Mouse (Mus musculus) heart, postnatal 0 days (tissue): Measurements from ENCODE around the gene Nudt8.

ENCODE experiments used
- CTCF ChIP-seq: IDR thresholded peaks from 2 replicates; pipeline ENCODE4 v1.5.1; 2016; ENCODE audit warnings: antibody characterized with exemption, control low read depth, low read depth
- EP300 ChIP-seq: IDR thresholded peaks from 2 replicates; pipeline ENCODE4 v1.6.1; 2016; ENCODE audit warnings: antibody characterized with exemption, low read depth

- TF ChIP-seq EP300 (no peak), CTCF (peak; percentile 40; the same call in 1 of the 2 replicates)
These were observed 45.8 kb downstream of the Nudt8 start, which contains the start of gene Gstp2 for GRCm38 (mm10) chr19:4045966-4046865.
